Mouse (Mus musculus) MEL-GATA-1-ER (cell line): ENCODE data around the gene Tex13b.
"Not testable (repeated sequence)": the region's sequence is repeated elsewhere in the genome, so short reads cannot be mapped to it uniquely, and the experiment has no call there.

Source experiments
- DNase-seq: peaks from one replicate; pipeline ENCODE4 v3.0.0-alpha.2; 2012; ENCODE audit warnings: low read depth; ENCODE audit errors: extremely low read depth

The Tex13b gene

DNA sequence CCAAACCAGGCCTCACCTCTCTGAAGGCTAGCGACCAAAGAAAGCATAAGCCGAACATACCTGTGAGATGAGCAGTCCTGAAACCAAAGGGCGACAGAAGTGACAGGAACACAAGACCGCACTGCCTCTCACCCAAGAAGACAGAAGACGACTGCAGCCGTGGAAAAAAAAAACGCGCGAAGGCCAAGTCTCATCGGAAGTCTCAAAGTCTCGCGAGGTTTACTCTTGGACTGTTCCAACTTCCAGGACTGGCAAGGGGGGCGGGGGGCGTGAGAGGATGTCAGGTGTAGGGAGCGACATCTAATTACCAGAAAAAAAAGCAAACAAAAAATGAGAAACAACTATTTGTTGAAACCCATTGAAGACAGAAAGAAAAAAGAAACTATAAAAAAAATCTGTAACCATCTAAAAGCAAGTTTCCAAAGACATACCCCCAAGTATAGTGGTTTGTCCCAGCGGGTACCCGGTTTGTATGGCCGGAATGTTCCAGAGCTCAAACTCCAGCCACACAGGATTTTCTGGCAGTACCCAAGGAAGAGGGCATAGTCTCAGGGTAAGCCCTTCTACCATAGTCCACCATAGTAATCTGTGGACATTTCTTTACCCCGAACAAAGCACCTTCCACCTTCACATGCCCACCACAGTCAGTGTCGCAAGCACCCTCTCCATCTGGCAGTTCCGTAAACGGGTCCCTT, at the start of gene Tex13b:
Tex13b (minus strand) TSS at position 122 of the 695 bp plus-strand sequence.
- no peak for DNase-seq

GRCm38 (mm10) chrX:140862760-140863159, 49.5 kb upstream of the Tex13b start:
- DNase-seq = no peak

GRCm38 (mm10) chrX:140857445-140857844, 44.2 kb upstream of the Tex13b start:
- DNase-seq = peak; percentile 18

- not testable (repeated sequence) for DNase-seq
Measured at GRCm38 (mm10) chrX:140857040-140857439, 43.8 kb upstream of the Tex13b start.

- DNase-seq = no peak
Measured at GRCm38 (mm10) chrX:140854561-140854960, 41.3 kb upstream of the Tex13b start.

DNA sequence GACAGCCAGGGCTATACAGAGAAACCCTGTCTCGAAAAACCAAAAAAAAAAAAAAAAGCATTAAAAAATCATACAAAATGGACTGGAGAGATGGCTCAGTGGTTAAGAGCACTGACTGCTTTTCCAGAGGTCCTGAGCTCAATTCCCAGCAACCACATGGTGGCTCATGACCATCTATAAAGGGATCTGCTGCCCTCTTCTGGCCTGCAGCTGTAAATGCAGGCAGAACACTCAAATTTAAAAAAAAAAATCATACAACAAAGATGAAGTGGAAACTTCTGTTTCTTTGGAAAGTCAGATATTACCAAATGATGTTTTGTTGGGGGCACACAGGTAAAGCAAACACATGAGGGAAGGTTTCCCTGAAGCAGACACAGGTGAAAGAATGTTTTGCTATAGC, 32.2 kb upstream of the Tex13b start:
- DNase-seq = not testable (repeated sequence)

DNA sequence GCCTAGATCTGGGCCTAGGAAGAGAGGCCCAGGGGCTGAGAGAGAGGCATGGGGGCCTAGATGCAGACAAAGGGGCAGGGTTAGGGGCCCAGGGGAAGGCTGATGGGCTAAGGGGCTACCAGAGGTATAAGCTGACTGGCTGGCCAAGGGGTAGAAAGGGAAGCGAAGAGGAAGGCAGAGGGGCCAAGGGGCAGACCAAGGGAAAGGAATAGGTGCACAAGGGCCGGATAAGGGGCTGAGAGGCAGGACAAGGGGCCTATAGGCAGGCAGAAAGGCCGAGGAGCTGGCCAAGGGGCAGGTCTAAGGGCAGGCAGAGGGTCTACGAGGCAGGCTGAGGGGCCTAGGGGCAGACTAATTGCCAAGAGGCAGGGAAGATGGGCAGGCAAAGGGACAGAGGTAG, 26.7 kb upstream of the Tex13b start:
- no peak for DNase-seq

- DNase-seq = no peak
Measured at GRCm38 (mm10) chrX:140838077-140838476, 24.8 kb upstream of the Tex13b start.

DNA sequence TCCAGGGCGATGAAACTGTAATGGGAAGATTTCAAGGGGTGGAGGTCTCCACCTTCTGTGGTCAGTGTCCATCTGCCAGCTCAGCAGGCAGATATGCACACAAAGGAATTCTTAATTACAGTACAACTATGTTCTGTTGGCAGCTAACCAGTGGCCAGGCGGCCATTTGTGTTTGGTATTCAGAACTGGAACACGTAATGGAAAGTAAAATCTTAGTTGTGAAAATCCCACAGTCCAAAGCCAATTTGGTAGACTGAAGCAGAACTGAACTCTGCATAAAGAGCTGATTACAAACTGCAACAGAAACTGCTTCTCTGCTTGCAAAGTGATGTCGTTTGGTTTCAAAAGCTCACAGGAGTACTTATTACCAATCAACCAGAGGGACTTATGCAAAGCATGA, 18.5 kb upstream of the Tex13b start:
- no peak for DNase-seq

GRCm38 (mm10) chrX:140822295-140822694, 9.1 kb upstream of the Tex13b start:
- no peak for DNase-seq

GRCm38 (mm10) chrX:140805340-140805739, 7.9 kb downstream of the Tex13b start:
- DNase-seq = no peak

DNA sequence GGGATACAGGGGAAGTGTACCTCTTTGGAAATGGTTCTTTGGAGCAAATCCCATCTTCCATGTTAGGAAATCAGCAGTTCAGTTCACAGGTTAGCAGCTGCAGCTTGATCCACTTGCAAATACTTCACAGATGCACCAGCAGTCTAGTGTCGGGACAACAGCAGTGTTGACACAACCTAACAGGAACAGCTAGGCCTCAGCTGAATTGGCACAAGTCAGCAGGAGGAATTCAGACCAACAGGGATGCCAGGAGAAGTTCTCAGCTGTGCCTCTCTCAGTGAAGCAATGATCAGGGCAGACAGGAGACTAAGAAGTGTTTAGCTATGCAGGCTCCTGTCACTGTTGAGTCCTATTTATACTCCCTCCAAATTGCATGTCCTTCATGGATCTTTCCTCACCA, 43.4 kb downstream of the Tex13b start:
- no peak for DNase-seq
